Mouse (Mus musculus) embryonic fibroblast, embryonic 13.5 days (primary cell): ENCODE measurements around the gene Slc16a11.

ENCODE experiments used
- CTCF ChIP-seq: IDR thresholded peaks from 2 replicates; pipeline ENCODE4 v1.5.1; 2011; ENCODE audit warnings: mild to moderate bottlenecking, control low read depth, low read length, moderate library complexity, borderline replicate concordance; ENCODE audit not compliant: insufficient read depth
- POLR2A ChIP-seq: IDR thresholded peaks from 2 replicates; pipeline ENCODE4 v1.6.1; 2011; ENCODE audit warnings: low read depth, mild to moderate bottlenecking, control low read depth, low read length, moderate library complexity

- TF ChIP-seq CTCF (no peak), POLR2A (no peak)
Observed at GRCm38 (mm10) chr11:70227661-70228245, 15.2 kb downstream of the Slc16a11 start.
